Mouse (Mus musculus) frontal cortex, adult 2 months (tissue): ENCODE results near the gene Olfr173. TPM values are rescaled to one million over a fixed set of nuclear protein-coding genes. Genes with fewer than 3 reads are reported as not detected.

ENCODE experiments used
- DNase-seq, 2 experiments: peaks; one replicate each; pipeline ENCODE4 v3.0.0; 2022; ENCODE audit warnings: low spot score in 1 of 2; ENCODE audit errors: extremely low spot score in 1 of 2
- polyA plus RNA-seq: library from polyadenylated mRNA; depleted of rRNA; stranded (reverse); fragments of >200 nt; gene quantifications from 2 replicates; pipeline ENCODE4 v1.2.3, GENCODE M21; 2012; rRNA removed

The Olfr173 gene
- polyA plus RNA-seq, result not detected in 2 replicates

DNA sequence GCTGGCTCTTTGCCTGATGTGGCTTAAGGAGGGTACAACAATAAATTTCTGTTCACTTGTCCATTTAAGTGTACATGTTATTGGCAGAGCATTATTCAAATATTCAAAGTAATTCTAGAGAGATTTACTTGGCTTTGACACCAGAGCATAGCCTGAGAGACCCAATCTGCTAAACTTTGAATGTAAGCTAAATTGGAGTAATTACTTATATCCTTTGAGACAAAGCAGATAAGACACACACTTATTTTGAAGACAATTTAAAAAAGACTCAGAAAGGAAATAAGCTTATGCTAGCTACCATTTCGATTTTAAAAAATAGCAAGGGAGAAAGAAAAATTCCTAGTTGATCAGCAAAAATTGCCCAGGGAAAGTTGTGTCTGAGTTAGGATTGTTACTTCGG is at the start of gene Olfr173:
Gene Olfr173 (minus strand): TSS at position 101 of the 400 bp plus-strand sequence.
- DNase-seq, result no peak

DNA sequence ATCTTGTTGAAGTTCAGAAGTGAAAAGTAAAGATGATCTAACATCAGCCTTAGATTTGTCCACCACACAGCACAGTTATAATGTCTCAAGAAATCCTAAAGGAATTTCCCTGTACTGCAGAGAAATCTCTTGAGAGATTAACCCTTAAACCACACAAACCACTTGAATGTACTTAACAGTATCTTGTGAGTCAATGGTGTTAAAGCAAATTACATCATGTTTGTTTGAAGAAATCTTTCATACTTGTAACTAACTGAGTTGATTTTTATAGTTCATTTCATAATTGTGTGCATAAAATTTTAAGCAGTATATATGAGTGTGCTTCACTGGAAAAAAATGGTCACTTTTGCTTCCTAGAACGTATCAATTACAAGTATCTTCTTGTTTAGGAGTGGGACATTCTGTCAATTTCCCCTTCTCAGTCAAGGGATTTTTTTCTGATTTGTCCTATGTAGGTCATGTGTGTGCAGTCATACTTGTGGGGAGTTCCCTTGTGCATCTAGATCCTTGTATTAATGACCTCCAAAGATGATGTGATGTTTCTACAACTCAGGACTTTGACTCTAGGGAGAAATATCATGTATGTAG is 26.8 kb upstream of the Olfr173 start, which contains the start of gene Olfr175-ps1:
Gene Olfr175-ps1 (minus strand): TSS at position 51 of the 588 bp plus-strand sequence.
- no peak for DNase-seq

- no peak for DNase-seq
Observed at GRCm38 (mm10) chr16:58763076-58763475, 37.0 kb downstream of the Olfr173 start, which contains the start of gene Olfr172. Gene Olfr172, minus strand, starts transcription at chr16:58763176.

- no peak for DNase-seq
Observed at GRCm38 (mm10) chr16:58756191-58756590, 43.9 kb downstream of the Olfr173 start.

- no peak for DNase-seq
Observed at GRCm38 (mm10) chr16:58751314-58751713, 48.8 kb downstream of the Olfr173 start.

DNA sequence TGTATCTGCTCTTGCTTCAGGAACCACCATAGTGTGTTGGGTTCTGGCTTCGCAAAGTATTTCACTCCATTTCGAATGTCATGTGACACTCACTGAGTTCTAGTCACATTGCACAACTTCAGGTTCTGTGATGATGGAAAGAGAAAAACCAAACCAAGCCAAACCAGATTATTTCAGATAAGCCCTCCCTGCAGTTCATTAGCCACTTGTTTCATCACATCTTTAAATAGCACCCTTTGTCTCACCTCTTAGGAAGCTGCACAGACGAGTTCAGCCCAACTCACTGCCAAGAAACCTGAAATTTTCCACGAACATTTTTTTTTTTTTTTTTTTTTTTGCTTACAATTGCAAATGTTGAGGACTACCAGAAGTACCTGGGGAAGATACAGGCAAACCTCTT is 53.4 kb downstream of the Olfr173 start:
- DNase-seq, result no peak

Other genes starting within 250 kb of the Olfr173 start
- not detected in 2 replicates for gene Gm813, start 183.3 kb downstream of the Olfr173 start, polyA plus RNA-seq
- gene E330017A01Rik, start 161.5 kb downstream of the Olfr173 start, polyA plus RNA-seq, result not detected in 2 replicates
- gene Cpox, start 130.0 kb downstream of the Olfr173 start, polyA plus RNA-seq, result 26.8 and 27.6 TPM in 2 replicates
- gene Gpr15, start 81.2 kb downstream of the Olfr173 start, polyA plus RNA-seq, result 0.04 TPM in 1 of 2 replicates, not detected in the other
- gene Cldnd1, start 72.4 kb downstream of the Olfr173 start, polyA plus RNA-seq, result 119 and 121 TPM in 2 replicates
- gene Olfr172, start 37.1 kb downstream of the Olfr173 start, polyA plus RNA-seq, result not detected in 2 replicates
- not detected in 2 replicates for gene Olfr175-ps1, start 26.5 kb upstream of the Olfr173 start, polyA plus RNA-seq
- gene Olfr177, start 74.5 kb upstream of the Olfr173 start, polyA plus RNA-seq, result not detected in 2 replicates
- not detected in 2 replicates for gene Olfr178, start 91.8 kb upstream of the Olfr173 start, polyA plus RNA-seq
- not detected in 2 replicates for gene Olfr181, start 128.5 kb upstream of the Olfr173 start, polyA plus RNA-seq
- gene Olfr180, start 129.1 kb upstream of the Olfr173 start, polyA plus RNA-seq, result not detected in 2 replicates
- gene Olfr183, start 195.1 kb upstream of the Olfr173 start, polyA plus RNA-seq, result not detected in 2 replicates
- 0.06 TPM in 1 of 2 replicates, not detected in the other for gene Olfr186, start 230.0 kb upstream of the Olfr173 start, polyA plus RNA-seq
- gene Olfr187, start 239.5 kb upstream of the Olfr173 start, polyA plus RNA-seq, result not detected in 2 replicates